Comparison of ENCODE assay signal across 8 mouse cellular contexts in the genomic region with DNA sequence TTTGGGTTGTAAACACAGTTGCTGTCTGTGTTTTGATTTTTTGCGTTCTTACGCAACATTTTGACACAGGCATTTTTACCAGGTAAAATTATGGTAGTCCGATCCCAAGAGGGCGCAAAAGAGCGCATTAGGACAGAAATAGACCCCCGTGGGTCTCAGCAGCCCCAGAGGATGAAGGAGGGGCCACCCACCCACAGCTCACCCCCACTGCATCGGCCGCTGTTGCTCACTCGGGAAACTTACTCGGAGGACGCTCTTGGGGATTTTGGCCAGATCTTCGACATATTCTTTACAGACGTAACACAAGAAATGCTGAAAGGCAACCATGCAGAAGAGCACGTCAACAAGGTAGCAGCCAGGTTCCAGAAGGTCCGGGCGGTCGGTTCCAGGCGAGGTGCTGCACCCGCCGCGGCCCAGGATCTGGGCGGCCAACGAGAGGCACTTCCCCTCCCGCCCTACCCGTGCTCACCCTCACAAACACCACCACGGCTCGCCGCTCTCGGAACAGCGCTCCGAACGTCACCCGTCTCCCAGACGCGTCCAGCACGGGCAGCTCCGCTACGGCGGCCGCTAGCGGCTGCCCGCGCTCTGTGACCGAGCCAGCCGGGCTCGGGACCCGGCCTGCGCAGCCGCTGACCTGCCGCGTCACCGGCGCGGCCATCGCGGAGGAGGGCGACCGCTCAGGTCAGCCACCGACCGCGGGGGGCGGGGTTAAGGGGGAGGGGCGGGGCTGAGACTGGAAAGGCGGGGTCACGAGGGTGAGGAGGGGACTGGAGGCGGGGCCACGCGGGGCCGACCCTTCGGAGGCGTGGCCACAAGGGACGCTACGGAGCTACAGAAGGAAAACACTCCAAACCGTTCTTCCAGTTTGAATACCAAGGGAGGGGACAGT. TPM values are rescaled to one million over a fixed set of nuclear protein-coding genes. Genes with fewer than 3 reads are reported as not detected.
DNase-seq lines count a peak whose midpoint lies in the region; ATAC-seq lines count a peak whose summit lies in the region.

A gene (minus strand): TSS at position 687 of the 892 bp plus-strand sequence.

- WGBS in forebrain, embryonic 10.5 days = under 1% methylated on average over 72 of the region's 74 CpGs
- under 1% methylated on average over 70 of the region's 74 CpGs for WGBS in heart, embryonic 14.5 days
- 1% methylated on average over 71 of the region's 74 CpGs for WGBS in liver, embryonic 12.5 days (ENCODE audit: insufficient replicate concordance)

- peak; percentile 67 to 71 for DNase-seq in CD8-positive naive resting alpha-beta T cell, adult 2 months (ENCODE audit: low read depth in 2 of 2, low spot score in 2 of 2)
- DNase-seq in c-Kit-positive CD71-negative TER-119-negative erythroid progenitor cells, embryonic 14.5 days (ENCODE audit: low read depth) = peak; percentile 49
- DNase-seq in forebrain, embryonic 10.5 days (ENCODE audit: extremely low spot score, low spot score) = peak; percentile 97
- peak; percentile 98 for DNase-seq in kidney, postnatal 10 days
- peak; percentile 86 for DNase-seq in naive thymus-derived CD4-positive, alpha-beta T cell, adult 2 months (ENCODE audit: low read depth)
- DNase-seq in splenic B cell, adult 2 months (ENCODE audit: low read depth, low spot score) = peak; percentile 86

- no peaks in the 10 kb centered on the region for H3K9me3 ChIP-seq in forebrain, embryonic 10.5 days
- no peaks in the 10 kb centered on the region for H3K9me3 ChIP-seq in heart, embryonic 14.5 days (ENCODE audit: control insufficient read depth, low read length)
- H3K9me3 ChIP-seq in liver, embryonic 12.5 days (replicated peaks) = no peaks in the 10 kb centered on the region

- peaks cover 8% of the 10 kb centered on the region for H3K36me3 ChIP-seq in forebrain, embryonic 10.5 days (replicated peaks)
- H3K36me3 ChIP-seq in heart, embryonic 14.5 days (ENCODE audit: control insufficient read depth, insufficient read depth, low read length) = peaks cover 14% of the 10 kb centered on the region
- H3K36me3 ChIP-seq in liver, embryonic 12.5 days = peaks cover 14% of the 10 kb centered on the region
- no peaks in the 10 kb centered on the region for H3K36me3 ChIP-seq in splenic B cell, adult 2 months (ENCODE audit: control insufficient read depth, insufficient read depth, low read length, poor library complexity, severe bottlenecking)

- ATAC-seq in heart, embryonic 14.5 days (ENCODE audit: insufficient number of reproducible peaks, insufficient read depth, low FRiP score, low read depth) = peak; percentile 88
- peak; percentile 94 for ATAC-seq in liver, embryonic 12.5 days

- peaks cover 15% of the 10 kb centered on the region for H3K4me1 ChIP-seq in forebrain, embryonic 10.5 days
- H3K4me1 ChIP-seq in heart, embryonic 14.5 days (ENCODE audit: control insufficient read depth in 2 of 2, insufficient read depth in 2 of 2, low read length in 2 of 2) = peaks cover 13 to 24% of the 10 kb centered on the region in 2 experiments
- H3K4me1 ChIP-seq in liver, embryonic 12.5 days = peaks cover 39% of the 10 kb centered on the region

- H3K27me3 ChIP-seq in forebrain, embryonic 10.5 days (ENCODE audit: poor library complexity, severe bottlenecking) = no peaks in the 10 kb centered on the region
- no peaks in the 10 kb centered on the region for H3K27me3 ChIP-seq in heart, embryonic 14.5 days (ENCODE audit: control insufficient read depth, insufficient read depth, low read length)
- no peaks in the 10 kb centered on the region for H3K27me3 ChIP-seq in liver, embryonic 12.5 days (replicated peaks)
- no peaks in the 10 kb centered on the region for H3K27me3 ChIP-seq in splenic B cell, adult 2 months (ENCODE audit: control insufficient read depth, insufficient read depth, low read length, poor library complexity, severe bottlenecking)

- H3K4me3 ChIP-seq in forebrain, embryonic 10.5 days = peak within 1 kb of the TSS; percentile 72
- H3K4me3 ChIP-seq in heart, embryonic 14.5 days (ENCODE audit: control insufficient read depth in 1 of 2, insufficient read depth in 1 of 2, low read depth in 1 of 2, low read length in 2 of 2) = peak within 1 kb of the TSS; percentile 62 to 75
- peak within 1 kb of the TSS; percentile 77 for H3K4me3 ChIP-seq in liver, embryonic 12.5 days

- peak within 1 kb of the TSS; percentile 73 for H3K4me2 ChIP-seq in heart, embryonic 14.5 days (ENCODE audit: low read length)
- peak within 1 kb of the TSS; percentile 73 for H3K4me2 ChIP-seq in liver, embryonic 12.5 days

- peak within 1 kb of the TSS; percentile 91 for H3K9ac ChIP-seq in heart, embryonic 14.5 days (ENCODE audit: low read length)
- H3K9ac ChIP-seq in liver, embryonic 12.5 days = peak within 1 kb of the TSS; percentile 85

- H3K27ac ChIP-seq in forebrain, embryonic 10.5 days = peak within 1 kb of the TSS; percentile 89
- H3K27ac ChIP-seq in heart, embryonic 14.5 days (replicated peaks in 1 of 2; ENCODE audit: control insufficient read depth in 1 of 2, insufficient read depth in 1 of 2, low read depth in 2 of 2, low read length in 2 of 2) = peak within 1 kb of the TSS; percentile 87 to 98
- H3K27ac ChIP-seq in liver, embryonic 12.5 days = peak within 1 kb of the TSS; percentile 96

RNA-seq across cellular contexts. Expression of the gene that starts here (rescaled TPM):
- 26.3 and 27.2 TPM in 2 replicates for polyA plus RNA-seq in forebrain, embryonic 10.5 days (2016; fragmentation: Nextera tagmentation; extraction: Ambion mirVana)
- 72.1 and 78.3 TPM in 2 replicates for polyA plus RNA-seq in heart, embryonic 14.5 days (2014; fragmentation: Nextera tagmentation; extraction: Ambion mirVana)
- 28.2 and 28.6 TPM in 2 replicates for polyA plus RNA-seq in liver, embryonic 12.5 days (2016; fragmentation: Nextera tagmentation; extraction: Ambion mirVana)

Comparison
In these comparisons a context has a peak if more than half of its experiments do, and no peak if none do; other contexts are left out.
1. Peak in every context shown above with its lines: DNase-seq, ATAC-seq, H3K4me3 ChIP-seq and H3K27ac ChIP-seq.